Mouse (Mus musculus): ENCODE data around the gene AL607142.1.

Gene AL607142.1

GRCm38 (mm10) chr4:120057529-120057928 lies 7.3 kb upstream of the AL607142.1 start:
- no peak for DNase-seq

DNA sequence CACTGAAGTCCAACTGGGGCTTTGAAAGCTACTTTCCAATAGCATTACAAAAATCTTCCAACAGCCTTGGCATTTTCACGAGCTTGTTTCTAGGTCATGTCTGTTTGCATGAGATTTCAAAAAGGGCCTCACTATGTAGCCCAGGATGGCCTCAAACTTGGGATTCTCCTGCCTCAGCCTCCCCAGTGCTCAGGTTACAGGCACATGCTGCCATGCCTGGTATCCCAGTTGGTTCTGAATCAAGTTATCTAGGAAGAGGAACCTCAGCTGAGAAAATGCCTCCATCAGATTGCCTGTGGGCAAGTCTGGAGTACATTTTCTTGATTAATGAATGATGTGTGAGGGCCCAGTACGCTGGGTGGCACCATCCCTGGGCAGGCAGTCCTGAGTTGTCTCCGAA lies 6.6 kb upstream of the AL607142.1 start:
- DNase-seq = no peak

DNA sequence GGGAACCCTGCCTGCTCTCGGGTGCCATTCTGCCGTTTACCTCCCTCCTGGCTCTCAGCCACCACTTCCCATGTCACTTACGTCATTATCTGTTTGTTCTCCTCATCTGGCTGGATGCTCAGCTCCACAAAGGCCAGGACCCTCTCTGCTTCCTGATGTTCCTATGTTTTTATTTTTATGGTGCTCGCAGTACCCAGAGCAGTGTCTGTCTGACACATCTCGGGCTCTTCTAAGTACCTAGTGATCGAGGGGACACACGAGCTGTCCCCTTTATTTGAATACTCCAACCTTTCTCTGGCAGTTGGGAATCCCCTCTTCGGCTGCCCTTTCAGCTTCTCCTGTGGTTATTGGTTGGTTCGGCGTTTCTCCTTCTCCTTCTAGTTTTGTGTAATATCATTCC lies 6.0 kb upstream of the AL607142.1 start:
- no peak for DNase-seq

- no peak for DNase-seq
Measured at GRCm38 (mm10) chr4:120061727-120062126, 3.1 kb upstream of the AL607142.1 start.

DNA sequence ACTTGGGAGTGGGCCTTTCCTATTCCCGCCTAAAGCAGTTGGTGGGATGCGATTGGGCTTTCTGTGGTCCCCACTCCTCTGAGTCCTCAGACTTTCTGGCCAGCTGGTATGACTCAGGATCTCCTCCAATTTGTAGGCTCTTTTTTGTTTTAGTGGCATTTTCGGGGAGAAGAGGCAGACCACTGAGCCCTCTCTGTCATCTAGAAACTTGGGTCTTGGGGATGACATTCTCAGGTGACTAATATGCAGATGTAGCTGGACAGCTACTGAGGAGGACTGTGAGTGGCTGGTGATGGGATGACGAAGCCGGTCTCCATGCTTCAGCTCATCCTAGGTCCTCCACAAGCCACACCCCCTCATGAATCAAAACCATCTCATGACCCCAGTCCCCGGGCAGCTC lies 2.6 kb upstream of the AL607142.1 start:
- no peak for DNase-seq

GRCm38 (mm10) chr4:120062754-120063153 lies 2.0 kb upstream of the AL607142.1 start:
- DNase-seq = no peak

GRCm38 (mm10) chr4:120063353-120064124 lies 1.3 kb upstream of the AL607142.1 start:
- no peak for DNase-seq

DNA sequence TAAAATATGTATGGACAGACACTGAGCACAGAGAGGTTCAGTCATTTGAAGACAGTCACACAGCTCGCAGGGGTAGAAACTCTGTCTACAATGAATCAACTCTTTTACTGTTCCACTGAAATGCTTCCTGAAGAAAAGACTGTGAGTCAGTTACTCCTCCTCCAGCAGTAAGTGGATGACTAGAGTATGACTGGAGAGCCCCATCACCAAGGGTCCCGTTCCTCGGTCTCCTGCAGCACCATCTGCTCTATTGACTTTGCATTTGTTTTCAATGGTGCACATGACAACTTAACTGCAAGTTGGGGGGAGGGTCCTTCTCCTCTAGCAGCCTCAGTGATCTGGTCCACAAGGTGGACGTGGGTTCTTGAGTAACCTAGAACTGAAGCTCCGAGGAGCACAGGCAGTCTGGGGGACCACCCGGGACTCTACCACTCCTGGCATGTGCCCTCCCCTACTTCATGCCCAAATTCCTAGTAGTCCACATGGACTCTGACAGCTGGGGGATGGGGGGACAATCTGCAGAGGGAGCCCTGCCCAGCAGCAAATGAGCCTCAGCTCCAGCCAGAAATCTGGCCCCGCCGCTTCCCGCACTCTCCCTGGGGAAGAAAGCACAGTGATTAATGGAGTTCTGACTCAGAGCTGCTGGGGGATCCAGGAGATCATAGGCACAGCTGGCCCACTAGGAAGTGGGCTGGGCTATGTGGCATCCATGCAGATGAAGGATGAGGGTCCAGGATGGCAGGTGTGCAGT lies 2.2 kb downstream of the AL607142.1 start:
- DNase-seq = peak; percentile 47

DNA sequence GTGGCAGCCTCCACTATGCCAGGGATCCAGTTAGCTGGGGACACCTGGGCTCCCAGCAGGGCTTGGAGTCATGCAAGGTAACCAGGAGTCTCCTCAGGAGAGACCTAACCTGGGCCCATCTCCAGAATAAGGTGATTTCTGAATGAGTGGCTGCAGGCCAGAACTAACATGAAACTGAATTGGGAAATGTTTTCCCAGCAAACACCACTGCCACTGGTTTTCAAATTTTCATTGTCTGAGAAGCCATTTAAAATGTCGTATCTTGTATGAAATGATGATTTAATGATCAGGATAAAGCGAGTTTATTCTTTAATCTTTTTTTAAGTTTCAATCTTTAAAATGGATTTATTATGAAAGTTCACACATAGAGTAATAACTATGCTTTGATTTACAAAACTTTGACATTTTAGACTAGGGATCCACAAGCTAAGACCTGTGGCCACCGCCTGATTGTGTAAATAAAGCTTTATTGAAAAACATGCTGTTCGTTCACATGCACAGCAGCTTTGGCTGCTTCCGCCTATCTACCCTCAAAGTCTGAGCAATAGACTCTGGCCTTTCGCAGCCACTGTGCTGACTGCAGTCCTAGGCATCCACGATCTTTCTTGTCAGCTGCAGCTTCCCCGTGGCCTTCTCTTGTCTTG lies 2.9 kb downstream of the AL607142.1 start:
- DNase-seq = no peak

DNA sequence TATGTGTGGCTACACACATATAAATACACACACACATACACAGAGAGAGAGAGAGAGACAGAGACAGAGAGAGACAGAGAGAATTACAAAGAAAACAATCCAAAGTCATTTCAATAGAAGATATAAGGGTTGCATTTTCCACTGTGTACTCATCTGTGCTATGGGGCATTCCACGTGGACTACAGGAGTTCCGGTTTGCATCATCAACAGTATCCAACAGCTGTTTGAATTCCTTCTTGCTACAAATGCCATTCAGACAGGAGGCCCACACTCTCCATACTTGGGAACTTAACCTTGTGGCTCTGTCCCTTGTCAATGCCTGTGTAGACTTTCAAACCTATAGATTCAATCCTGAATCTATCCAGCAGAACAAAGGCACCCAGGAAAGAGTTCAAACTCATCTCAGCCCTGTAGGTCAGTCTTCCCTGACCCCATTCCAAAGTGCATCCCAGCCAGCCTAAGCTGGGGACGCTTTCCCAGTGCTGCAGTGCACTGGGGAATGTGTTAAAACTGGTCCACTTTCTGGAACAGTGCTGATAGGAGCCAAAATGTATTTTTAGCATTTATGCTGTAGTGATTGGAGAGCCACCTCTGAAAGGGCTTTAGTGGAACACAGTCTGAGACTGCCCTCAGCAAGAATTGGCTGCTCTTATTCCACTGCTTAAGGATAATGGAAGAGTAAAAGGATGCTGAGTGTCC lies 4.2 kb downstream of the AL607142.1 start:
- DNase-seq = no peak

- no peak for DNase-seq
Measured at GRCm38 (mm10) chr4:120069582-120069980, 4.8 kb downstream of the AL607142.1 start.

DNA sequence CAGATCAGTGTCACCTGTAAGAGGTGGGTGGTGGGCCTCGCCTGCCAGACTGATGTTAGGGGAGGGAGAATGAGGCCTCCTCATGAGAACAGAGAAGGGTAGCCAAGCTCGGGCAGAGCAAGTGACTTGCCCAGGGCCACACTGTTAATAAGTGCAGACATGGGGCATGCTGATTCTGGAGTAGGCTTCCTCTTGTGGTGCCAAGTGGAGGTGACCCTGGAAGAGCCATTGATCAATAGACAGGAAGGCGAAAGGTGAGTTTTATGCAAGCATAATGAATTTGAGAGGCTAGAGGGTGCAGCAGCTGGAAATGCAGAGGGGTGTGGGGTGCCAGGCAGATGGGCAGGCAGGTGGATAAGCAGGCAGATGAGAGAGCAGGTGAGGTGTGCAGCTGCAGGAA lies 6.6 kb downstream of the AL607142.1 start:
- no peak for DNase-seq

GRCm38 (mm10) chr4:120071842-120072507 lies 7.2 kb downstream of the AL607142.1 start:
- DNase-seq = no peak

- DNase-seq = no peak
Measured at GRCm38 (mm10) chr4:120074061-120074460, 9.3 kb downstream of the AL607142.1 start.

GRCm38 (mm10) chr4:120077322-120077721 lies 12.5 kb downstream of the AL607142.1 start:
- DNase-seq = no peak

- DNase-seq = no peak
Measured at GRCm38 (mm10) chr4:120082527-120082926, 17.7 kb downstream of the AL607142.1 start.

DNA sequence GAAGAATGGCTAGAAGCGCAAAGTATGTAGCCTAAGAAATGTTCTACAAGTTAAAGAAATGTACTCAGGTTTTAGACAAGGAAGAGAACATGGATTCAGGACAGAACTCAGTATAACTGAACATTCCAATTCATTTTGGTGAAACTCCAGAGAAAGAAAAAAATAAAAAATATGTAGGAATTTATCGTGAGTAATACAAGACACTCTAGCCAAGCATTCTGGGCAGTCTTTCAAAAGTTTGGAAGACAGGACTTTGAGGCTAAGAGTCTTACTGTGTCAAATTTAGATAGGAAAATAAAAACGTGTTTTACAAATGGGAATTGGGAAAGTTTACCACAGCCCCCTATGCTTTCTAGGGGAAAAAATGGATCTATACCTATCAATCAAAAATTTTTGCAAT lies 18.9 kb downstream of the AL607142.1 start:
- DNase-seq = no peak

DNA sequence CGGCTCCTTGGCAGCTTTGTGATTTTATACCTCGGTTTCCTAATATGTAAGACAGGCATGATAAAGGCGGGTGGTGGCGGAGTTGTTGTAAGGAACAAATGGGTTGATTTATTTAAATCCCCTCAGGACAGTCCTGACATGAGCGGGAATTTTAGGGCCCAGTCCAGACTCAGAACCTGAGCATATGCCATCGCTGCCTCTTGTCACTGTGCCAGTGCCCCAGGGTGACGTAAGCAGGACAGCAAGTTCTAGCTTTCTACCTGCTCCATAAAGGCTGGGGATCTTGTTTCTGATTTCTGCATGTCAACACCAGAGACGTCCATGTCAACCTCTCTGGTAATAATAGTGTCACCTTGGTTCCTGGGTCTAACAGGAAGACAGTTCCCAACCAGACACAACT lies 24.7 kb downstream of the AL607142.1 start:
- DNase-seq = no peak

DNA sequence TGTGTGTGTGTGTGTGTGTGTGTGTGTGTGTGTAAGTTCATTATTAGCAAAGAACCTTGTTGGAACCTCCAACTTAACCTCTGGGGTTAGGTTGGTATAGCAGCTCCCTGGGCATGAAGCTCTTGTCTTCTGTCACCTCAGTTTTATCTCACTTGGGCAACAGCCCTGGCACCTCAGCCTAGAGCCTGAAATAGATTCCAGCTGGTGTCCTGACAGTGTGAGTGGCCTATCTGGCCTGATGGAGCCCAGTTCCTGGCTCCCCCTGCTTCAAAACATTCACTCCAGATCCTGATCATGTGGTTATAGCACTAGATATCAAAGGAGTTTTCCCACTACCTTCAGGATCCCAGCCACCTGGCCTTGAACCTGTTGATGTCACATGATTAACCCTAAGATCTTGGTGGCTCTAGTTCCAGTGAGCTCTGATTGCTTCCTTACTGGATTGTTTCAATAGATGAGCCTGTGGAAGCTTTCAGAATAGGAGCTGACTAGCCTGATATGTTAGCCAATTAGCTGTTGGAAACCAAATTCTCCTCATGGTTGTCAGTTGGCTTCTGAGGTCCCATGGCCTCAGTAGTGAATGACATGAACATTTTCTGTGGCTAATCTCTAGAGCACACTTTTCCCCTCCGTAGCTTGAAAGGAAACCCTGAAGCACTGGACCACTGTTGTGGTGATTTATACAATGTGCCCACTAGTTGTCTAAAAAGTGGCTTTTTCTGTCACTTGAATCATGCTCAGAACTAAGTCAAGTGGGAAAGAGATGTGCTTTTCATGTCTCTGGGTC lies 27.4 kb downstream of the AL607142.1 start:
- no peak for DNase-seq

- DNase-seq = no peak
Measured at GRCm38 (mm10) chr4:120096935-120097334, 32.1 kb downstream of the AL607142.1 start.

GRCm38 (mm10) chr4:120101186-120101585 lies 36.4 kb downstream of the AL607142.1 start:
- no peak for DNase-seq

DNA sequence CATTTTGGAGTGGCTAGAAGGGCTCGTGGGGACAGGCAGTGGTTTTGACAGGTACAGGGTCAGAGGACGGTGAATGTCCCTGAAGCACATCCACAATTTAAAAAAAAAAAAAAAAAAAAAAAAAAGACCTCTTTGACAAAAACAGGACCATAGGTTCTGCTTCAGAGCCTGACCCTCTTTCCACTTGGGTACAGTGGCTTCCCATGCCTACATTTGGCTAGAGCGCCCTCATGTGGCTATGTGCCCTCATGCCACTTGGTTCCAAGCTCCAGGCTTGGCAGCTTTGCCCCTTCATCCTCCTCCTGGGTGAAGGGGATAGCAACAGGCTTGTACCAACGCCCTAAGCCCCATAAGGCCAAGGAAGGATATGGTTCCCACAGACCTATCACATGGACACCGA lies 39.8 kb downstream of the AL607142.1 start:
- peak; percentile 83 for DNase-seq

Measured in kidney, postnatal 10 days (tissue).